Mouse (Mus musculus) CH12.LX (cell line): ENCODE measurements around the gene Stk17b. TPM values are rescaled to one million over a fixed set of nuclear protein-coding genes. Genes with fewer than 3 reads are reported as not detected.

Source experiments
- DNase-seq: peaks from one replicate; pipeline ENCODE4 v3.0.0-alpha.2; 2013; ENCODE audit errors: extremely low read depth
- H3K27ac ChIP-seq: 2 replicates; pipeline ENCODE4 v1.5.1; 2012; ENCODE audit warnings: low read depth, mild to moderate bottlenecking, control low read depth, moderate library complexity; ENCODE audit not compliant: insufficient read depth
- H3K27me3 ChIP-seq: replicated peaks from 2 replicates; pipeline ENCODE3; 2012; ENCODE audit warnings: inconsistent platforms
- H3K36me3 ChIP-seq, 2 experiments: replicated peaks in 1 of 2; 2 replicates each; pipeline versions ENCODE3 to v1.6.1; 2012; ENCODE audit warnings: inconsistent platforms in 1 of 2, low read length in 1 of 2, mild to moderate bottlenecking in 1 of 2, mixed read lengths in 1 of 2, moderate library complexity in 1 of 2; ENCODE audit not compliant: control insufficient read depth in 1 of 2, insufficient read depth in 1 of 2
- H3K4me1 ChIP-seq, 2 experiments: 2 replicates each; pipeline ENCODE4 v1.6.1; 2012; ENCODE audit warnings: inconsistent platforms in 1 of 2, moderate library complexity in 1 of 2; ENCODE audit not compliant: insufficient read depth in 2 of 2, control insufficient read depth in 1 of 2
- H3K4me2 ChIP-seq: 2 replicates; pipeline ENCODE4 v1.6.1; 2012; ENCODE audit warnings: low read depth, mild to moderate bottlenecking, control low read depth; ENCODE audit not compliant: poor library complexity, insufficient read depth, severe bottlenecking
- H3K4me3 ChIP-seq, 3 experiments: fragments of 150-350 bp in 1 of 3; sonication (generic) in 1 of 3; replicated peaks in 1 of 3; 2 replicates each; pipeline versions ENCODE3 to v1.5.1; 2011 to 2012; ENCODE audit warnings: low read depth in 2 of 3, low read length in 2 of 3, mild to moderate bottlenecking in 2 of 3, moderate library complexity in 2 of 3, control low read depth in 1 of 3, improper control_type of control experiment in 1 of 3, inconsistent platforms in 1 of 3, mixed read lengths in 1 of 3; ENCODE audit not compliant: poor library complexity in 1 of 3
- H3K79me2 ChIP-seq: replicated peaks from 2 replicates; pipeline ENCODE4 v1.6.1; 2012; ENCODE audit warnings: mild to moderate bottlenecking, moderate library complexity; ENCODE audit not compliant: control insufficient read depth, poor library complexity, insufficient read depth, severe bottlenecking; ENCODE audit errors: extremely low read depth
- H3K9ac ChIP-seq: 2 replicates; pipeline ENCODE4 v1.6.1; 2012; ENCODE audit warnings: low read depth, mild to moderate bottlenecking, control low read depth, moderate library complexity; ENCODE audit not compliant: insufficient read depth
- H3K9me3 ChIP-seq: replicated peaks from 2 replicates; pipeline ENCODE3; 2012; ENCODE audit warnings: low read length, inconsistent platforms, mixed read lengths
- BHLHE40 ChIP-seq: IDR thresholded peaks from 2 replicates; pipeline ENCODE4 v1.6.1; 2011; ENCODE audit warnings: mild to moderate bottlenecking, low read depth, low read length, improper control_type of control experiment
- CHD2 ChIP-seq: IDR thresholded peaks from 2 replicates; pipeline ENCODE4 v1.6.1; 2011; ENCODE audit warnings: low read length, improper control_type of control experiment
- CTCF ChIP-seq, 2 experiments: IDR thresholded peaks in 1 of 2; conservative IDR thresholded peaks in 1 of 2; 2 replicates each; pipeline ENCODE4 v1.5.1; 2011 to 2012; ENCODE audit warnings: low read depth in 2 of 2, low read length in 2 of 2, improper control_type of control experiment in 1 of 2, inconsistent platforms in 1 of 2, mild to moderate bottlenecking in 1 of 2, moderate library complexity in 1 of 2
- E2F4 ChIP-seq: IDR thresholded peaks from 2 replicates; pipeline ENCODE4 v1.6.1; 2011; ENCODE audit warnings: low read depth, low read length, improper control_type of control experiment; ENCODE audit not compliant: insufficient replicate concordance
- ELF1 ChIP-seq: IDR thresholded peaks from 2 replicates; pipeline ENCODE4 v1.6.1; 2014; ENCODE audit warnings: low read depth, mild to moderate bottlenecking, inconsistent platforms, low read length, improper control_type of control experiment
- ETS1 ChIP-seq: conservative IDR thresholded peaks from 2 replicates; pipeline ENCODE4 v1.6.1; 2012; ENCODE audit warnings: low read depth, mild to moderate bottlenecking, inconsistent platforms, low read length, improper control_type of control experiment, moderate library complexity
- HCFC1 ChIP-seq: IDR thresholded peaks from 2 replicates; pipeline ENCODE4 v1.6.1; 2012; ENCODE audit warnings: low read depth, mild to moderate bottlenecking, inconsistent platforms, low read length, improper control_type of control experiment
- IRF4 ChIP-seq: IDR thresholded peaks from 2 replicates; pipeline ENCODE4 v1.6.1; 2014; ENCODE audit warnings: low read depth, mild to moderate bottlenecking, inconsistent platforms, low read length, improper control_type of control experiment
- JUN ChIP-seq: IDR thresholded peaks from 2 replicates; pipeline ENCODE4 v1.6.1; 2011; ENCODE audit warnings: low read depth, mild to moderate bottlenecking, low read length, improper control_type of control experiment, moderate library complexity; ENCODE audit not compliant: insufficient read depth
- JUND ChIP-seq: conservative IDR thresholded peaks from 2 replicates; pipeline ENCODE4 v1.6.1; 2011; ENCODE audit warnings: low read depth, low read length, improper control_type of control experiment
- KAT2A ChIP-seq: IDR thresholded peaks from 2 replicates; pipeline ENCODE4 v1.6.1; 2012; ENCODE audit warnings: low read length, improper control_type of control experiment, inconsistent platforms; ENCODE audit not compliant: insufficient replicate concordance
- MAFK ChIP-seq: IDR thresholded peaks from 2 replicates; pipeline ENCODE4 v1.6.1; 2011; ENCODE audit warnings: low read length, improper control_type of control experiment; ENCODE audit not compliant: insufficient replicate concordance
- MAX ChIP-seq: IDR thresholded peaks from 2 replicates; pipeline ENCODE4 v1.6.1; 2011; ENCODE audit warnings: low read length, improper control_type of control experiment
- MAZ ChIP-seq: IDR thresholded peaks from 2 replicates; pipeline ENCODE4 v1.6.1; 2012; ENCODE audit warnings: low read depth, mild to moderate bottlenecking, inconsistent platforms, low read length, improper control_type of control experiment, moderate library complexity
- MEF2A ChIP-seq: IDR thresholded peaks from 2 replicates; pipeline ENCODE4 v1.6.1; 2014; ENCODE audit warnings: low read depth, mild to moderate bottlenecking, inconsistent platforms, low read length, improper control_type of control experiment, borderline replicate concordance
- MXI1 ChIP-seq: IDR thresholded peaks from 2 replicates; pipeline ENCODE4 v1.6.1; 2011; ENCODE audit warnings: mild to moderate bottlenecking, low read depth, low read length, improper control_type of control experiment
- MYC ChIP-seq: IDR thresholded peaks from 2 replicates; pipeline ENCODE4 v1.6.1; 2011; ENCODE audit warnings: low read depth, mild to moderate bottlenecking, improper control_type of control experiment, low read length
- NELFE ChIP-seq: IDR thresholded peaks from 2 replicates; pipeline ENCODE4 v1.6.1; 2011; ENCODE audit warnings: low read depth, low read length, improper control_type of control experiment
- NRF1 ChIP-seq: IDR thresholded peaks from 2 replicates; pipeline ENCODE4 v1.6.1; 2014; ENCODE audit warnings: low read depth, mild to moderate bottlenecking, inconsistent platforms, low read length, improper control_type of control experiment, moderate library complexity
- POLR2A ChIP-seq: IDR thresholded peaks from 2 replicates; pipeline ENCODE4 v1.6.1; 2011; ENCODE audit warnings: low read depth, mild to moderate bottlenecking, improper control_type of control experiment, low read length
- POLR2AphosphoS2 ChIP-seq: IDR thresholded peaks from 2 replicates; pipeline ENCODE4 v1.6.1; 2011; ENCODE audit warnings: low read depth, low read length, improper control_type of control experiment
- RAD21 ChIP-seq: IDR thresholded peaks from 2 replicates; pipeline ENCODE4 v1.6.1; 2011; ENCODE audit warnings: low read depth, mild to moderate bottlenecking, low read length, improper control_type of control experiment, moderate library complexity
- RCOR1 ChIP-seq: conservative IDR thresholded peaks from 2 replicates; pipeline ENCODE4 v1.6.1; 2012; ENCODE audit warnings: low read depth, mild to moderate bottlenecking, inconsistent platforms, low read length, improper control_type of control experiment
- SIN3A ChIP-seq: IDR thresholded peaks from 2 replicates; pipeline ENCODE4 v1.6.1; 2012; ENCODE audit warnings: low read length, improper control_type of control experiment, inconsistent platforms
- TBP ChIP-seq: conservative IDR thresholded peaks from 2 replicates; pipeline ENCODE4 v1.6.1; 2011; ENCODE audit warnings: low read depth, low read length, improper control_type of control experiment
- UBTF ChIP-seq: IDR thresholded peaks from 2 replicates; pipeline ENCODE4 v1.6.1; 2012; ENCODE audit warnings: low read depth, mild to moderate bottlenecking, inconsistent platforms, low read length, improper control_type of control experiment, moderate library complexity
- USF1 ChIP-seq: IDR thresholded peaks from 2 replicates; pipeline ENCODE4 v1.6.1; 2014; ENCODE audit warnings: low read depth, mild to moderate bottlenecking, inconsistent platforms, low read length, improper control_type of control experiment
- USF2 ChIP-seq: conservative IDR thresholded peaks from 2 replicates; pipeline ENCODE4 v1.6.1; 2011; ENCODE audit warnings: low read depth, low read length, improper control_type of control experiment
- ZKSCAN1 ChIP-seq: IDR thresholded peaks from 2 replicates; pipeline ENCODE4 v1.6.1; 2012; ENCODE audit warnings: low read depth, inconsistent platforms, low read length, improper control_type of control experiment, borderline replicate concordance
- ZMIZ1 ChIP-seq: IDR thresholded peaks from 2 replicates; pipeline ENCODE4 v1.6.1; 2012; ENCODE audit warnings: low read depth, mild to moderate bottlenecking, inconsistent platforms, low read length, improper control_type of control experiment
- ZNF384 ChIP-seq: IDR thresholded peaks from 2 replicates; pipeline ENCODE4 v1.6.1; 2012; ENCODE audit warnings: low read depth, low read length, improper control_type of control experiment, inconsistent platforms
- dilution Hi-C: fragments of 300-500 bp; cut with MboI; formaldehyde crosslinking; loops from 2 replicates; pipeline ENCODE4 v1.14.3; 2020; ENCODE audit warnings: low sequenced_read_pairs; ENCODE audit not compliant: extremely low pct_unique_long_range_greater_than_20kb, extremely low pct_ligation_motif_present
- in situ Hi-C: fragments of 300-500 bp; cut with MboI; formaldehyde crosslinking; loops from 3 replicates; pipeline ENCODE4 v1.14.3; 2019; ENCODE audit warnings: low sequenced_read_pairs, low pct_ligation_motif_present, low pct_unique_long_range_greater_than_20kb, mixed read lengths
- polyA plus RNA-seq: library from polyadenylated mRNA; unstranded; fragments of >175 nt; gene quantifications from 2 replicates; pipeline ENCODE4 v1.2.1, GENCODE M21; 2012; ENCODE audit warnings: low read depth; ENCODE audit not compliant: insufficient read length
- total RNA-seq, 2 experiments: library from RNA; depleted of rRNA; stranded (reverse); fragments of 300-350 nt in 1 of 2; fragments of >200 nt in 1 of 2; gene quantifications; 2 replicates each; pipeline ENCODE4 v1.2.3; 2012 to 2014

The Stk17b gene
- total and polyA plus RNA-seq, 3 experiments: 25.2 to 58.6 (median 46.3) TPM

- dilution Hi-C loops: no loop called here
- H3K27ac ChIP-seq: no peak overlapping the region
- TF ChIP-seq NELFE (no peak), CTCF (conservative IDR thresholded peaks at IDR 0.05 in 1 of 2, IDR thresholded peaks at IDR 0.05 in 1 of 2; ENCODE audit: low read depth in 2 of 2, low read length in 2 of 2) (no peak), BHLHE40 (no peak), IRF4 (no peak), ETS1 (no peak), RAD21 (no peak), MEF2A (no peak), NRF1 (no peak), POLR2A (no peak), TBP (no peak), SIN3A (no peak), JUN (no peak), CHD2 (no peak), ELF1 (no peak), USF1 (no peak), POLR2AphosphoS2 (no peak)
These were observed 69.0 kb downstream of the Stk17b start for GRCm38 (mm10) chr1:53715966-53716515.

GRCm38 (mm10) chr1:53715446-53715845 is 69.6 kb downstream of the Stk17b start:
- H3K9ac ChIP-seq: no peak overlapping the region
- H3K4me1 ChIP-seq: peaks cover 0 to 6% of the 10 kb centered on the region in 2 experiments; a peak in 2 of 4 replicates
- dilution Hi-C loops: no loop called here
- no peak overlapping the region for H3K27ac ChIP-seq
- no peak overlapping the region for H3K4me2 ChIP-seq
- no peaks in the 10 kb centered on the region for H3K36me3 ChIP-seq
- H3K9me3 ChIP-seq: no peaks in the 10 kb centered on the region
- H3K27me3 ChIP-seq: no peaks in the 10 kb centered on the region
- in situ Hi-C loops: loop anchor here (25.0 kb wide), 1 partner anchor 622 kb away; no protein-coding TSS in a partner anchor
- H3K79me2 ChIP-seq: no peaks in the 10 kb centered on the region
- H3K4me3 ChIP-seq: no peak overlapping the region
- peak; percentile 66 for DNase-seq
- TF ChIP-seq HCFC1 (no peak), ZMIZ1 (no peak), NELFE (no peak), CTCF (conservative IDR thresholded peaks at IDR 0.05 in 1 of 2, IDR thresholded peaks at IDR 0.05 in 1 of 2; ENCODE audit: low read depth in 2 of 2, low read length in 2 of 2) (peak; percentile 49 to 86; a peak in 3 of 4 replicates), MAFK (no peak), JUND (peak; percentile 47; the same call in 1 of the 2 replicates), KAT2A (no peak), NRF1 (no peak), MAZ (no peak), USF1 (no peak), MXI1 (no peak), E2F4 (0 out of 2 replicates have a peak, but pooled peaks have one; percentile 47), ZKSCAN1 (no peak), RCOR1 (no peak), MYC (0 out of 2 replicates have a peak, but pooled peaks have one; percentile 53), RAD21 (peak; percentile 91), JUN (no peak), POLR2AphosphoS2 (no peak), MEF2A (no peak), MAX (no peak), UBTF (no peak), BHLHE40 (no peak), ZNF384 (no peak), USF2 (no peak)

More at GRCm38 (mm10) chr1:53715966-53716515, 69.0 kb downstream of the Stk17b start:
- Histone ChIP-seq H3K9me3 (no peaks in the 10 kb centered on the region), H3K4me1 (peaks cover 0 to 6% of the 10 kb centered on the region in 2 experiments; a peak in 2 of 4 replicates), H3K36me3 (no peaks in the 10 kb centered on the region), H3K4me2 (no peak overlapping the region; the same call in 1 of the 2 replicates), H3K9ac (no peak overlapping the region), H3K79me2 (no peaks in the 10 kb centered on the region), H3K4me3 (no peak overlapping the region), H3K27me3 (no peaks in the 10 kb centered on the region)
- DNase-seq: no peak
- in situ Hi-C loops: loop anchor here (25.0 kb wide), 1 partner anchor 621 kb away; no protein-coding TSS in a partner anchor
